ENCODE assay signal across 19 mouse cellular contexts in the genomic region with DNA sequence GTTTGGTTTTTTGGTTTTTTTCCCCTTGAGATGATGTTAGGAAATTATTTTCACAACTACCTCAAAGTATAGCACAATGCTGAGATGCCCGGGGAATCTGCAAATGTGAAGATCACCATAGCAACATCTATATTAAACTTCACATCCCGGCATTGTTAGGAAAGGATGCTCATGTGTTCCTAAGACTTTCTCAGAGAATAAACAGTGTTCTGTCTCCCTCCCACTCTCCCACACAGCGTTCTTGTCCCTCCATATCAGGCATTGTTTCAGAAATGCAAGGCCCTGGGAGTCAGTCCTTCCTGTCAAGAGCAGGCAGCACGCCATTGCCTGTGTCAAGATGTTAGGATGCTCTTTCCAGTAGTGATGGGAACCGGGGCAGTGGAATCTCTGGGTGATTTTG. TPM values are rescaled to one million over a fixed set of nuclear protein-coding genes. Genes with fewer than 3 reads are reported as not detected.
DNase-seq lines count a peak whose midpoint lies in the region; ATAC-seq and TF ChIP-seq lines count a peak whose summit lies in the region.
"Had no signal": no experiment of that assay in that cellular context is flagged by ENCODE, and none has a peak within 500 bp of the region (broad histone marks: within the 10 kb centered on the region; RNA-seq: fewer than 3 reads in every experiment).

No protein-coding gene starts in this region.

- H3K4me2 ChIP-seq in hindbrain, embryonic 16.5 days (ENCODE audit: low read length) = no peak overlapping the region
- H3K4me2 ChIP-seq in hindbrain, embryonic 13.5 days = no peak overlapping the region
- no peak overlapping the region for H3K4me2 ChIP-seq in midbrain, postnatal 0 days (ENCODE audit: low read depth, low read length, poor library complexity, severe bottlenecking)
- H3K4me2 ChIP-seq: embryonic facial prominence, embryonic 13.5 days; heart, embryonic 12.5 days; hindbrain, embryonic 15.5 days had no signal

- no peaks in the 10 kb centered on the region for H3K36me3 ChIP-seq in hindbrain, embryonic 16.5 days (ENCODE audit: control insufficient read depth, insufficient read depth, low read length)
- H3K36me3 ChIP-seq in hindbrain, embryonic 13.5 days = no peaks in the 10 kb centered on the region
- H3K36me3 ChIP-seq in midbrain, postnatal 0 days (ENCODE audit: insufficient read depth, low read length) = no peaks in the 10 kb centered on the region
- H3K36me3 ChIP-seq in midbrain, embryonic 10.5 days = no peaks in the 10 kb centered on the region
- H3K36me3 ChIP-seq: embryonic facial prominence, embryonic 13.5 days; heart, embryonic 12.5 days; hindbrain, embryonic 10.5 days; hindbrain, embryonic 15.5 days had no signal

- DNase-seq in midbrain, postnatal 0 days (ENCODE audit: low spot score) = no peak
- no peak for DNase-seq in midbrain, embryonic 10.5 days (ENCODE audit: low spot score)
- DNase-seq in telencephalon, adult 2 months (ENCODE audit: low read depth, low spot score) = peak; percentile 70
- no peak for DNase-seq in cerebellum, postnatal 36 days
- DNase-seq: adrenal gland, adult 2 months; adrenal gland, postnatal 25 days; cerebellum, adult 2 months; cerebellum, postnatal 14 days; gastrocnemius, adult 2 months; gastrocnemius, postnatal 25 days had no signal

- 0 out of 2 replicates have a peak, but pooled peaks have one; percentile 17 for ATAC-seq in hindbrain, embryonic 16.5 days
- no peak for ATAC-seq in hindbrain, embryonic 13.5 days (ENCODE audit: low FRiP score)
- ATAC-seq in midbrain, postnatal 0 days (ENCODE audit: low FRiP score) = no peak
- ATAC-seq: forebrain, embryonic 14.5 days; inflammation-experienced regulatory T-cells, adult 6 months had no signal

- no peak for TF ChIP-seq POLR2A in cortical plate, adult 2 months (IDR thresholded peaks at IDR 0.05; ENCODE audit: extremely low read depth, insufficient read depth, low read length)

- H3K9ac ChIP-seq in hindbrain, embryonic 16.5 days (ENCODE audit: low read depth, low read length) = no peak overlapping the region
- H3K9ac ChIP-seq in hindbrain, embryonic 13.5 days = no peak overlapping the region
- no peak overlapping the region for H3K9ac ChIP-seq in midbrain, postnatal 0 days (replicated peaks; ENCODE audit: low read length, poor library complexity, severe bottlenecking)
- H3K9ac ChIP-seq: embryonic facial prominence, embryonic 13.5 days; heart, embryonic 12.5 days; hindbrain, embryonic 15.5 days had no signal

- peaks cover 3% of the 10 kb centered on the region for H3K4me1 ChIP-seq in hindbrain, embryonic 16.5 days (ENCODE audit: control insufficient read depth, insufficient read depth, low read depth, low read length)
- H3K4me1 ChIP-seq in hindbrain, embryonic 13.5 days (replicated peaks) = 0 out of 2 replicates have a peak, but pooled peaks cover 4% of the 10 kb centered on the region
- no peaks in the 10 kb centered on the region for H3K4me1 ChIP-seq in midbrain, postnatal 0 days (ENCODE audit: insufficient read depth, low read length)
- H3K4me1 ChIP-seq in midbrain, embryonic 10.5 days = no peaks in the 10 kb centered on the region
- H3K4me1 ChIP-seq in cortical plate, adult 2 months (ENCODE audit: control insufficient read depth, insufficient read depth, low read length) = peaks cover 7% of the 10 kb centered on the region
- H3K4me1 ChIP-seq: embryonic facial prominence, embryonic 13.5 days; heart, embryonic 12.5 days; hindbrain, embryonic 10.5 days had no signal

- no peaks in the 10 kb centered on the region for H3K27me3 ChIP-seq in hindbrain, embryonic 16.5 days (replicated peaks; ENCODE audit: control insufficient read depth, insufficient read depth, low read length)
- no peaks in the 10 kb centered on the region for H3K27me3 ChIP-seq in hindbrain, embryonic 13.5 days
- H3K27me3 ChIP-seq in midbrain, postnatal 0 days (ENCODE audit: insufficient read depth, low read length) = no peaks in the 10 kb centered on the region
- no peaks in the 10 kb centered on the region for H3K27me3 ChIP-seq in midbrain, embryonic 10.5 days (ENCODE audit: low read depth, poor library complexity, severe bottlenecking)
- H3K27me3 ChIP-seq: embryonic facial prominence, embryonic 13.5 days; heart, embryonic 12.5 days; hindbrain, embryonic 15.5 days had no signal

- WGBS in hindbrain, embryonic 16.5 days = 57% methylated on average over 5 of the region's 5 CpGs
- 69% methylated on average over 5 of the region's 5 CpGs for WGBS in hindbrain, embryonic 13.5 days
- 52% methylated on average over 5 of the region's 5 CpGs for whole genome bisulfite sequencing in midbrain, postnatal 0 days
- WGBS in midbrain, embryonic 10.5 days = 77% methylated on average over 5 of the region's 5 CpGs

- no peaks in the 10 kb centered on the region for H3K9me3 ChIP-seq in hindbrain, embryonic 16.5 days (ENCODE audit: control insufficient read depth, low read length)
- H3K9me3 ChIP-seq in hindbrain, embryonic 13.5 days = no peaks in the 10 kb centered on the region
- no peaks in the 10 kb centered on the region for H3K9me3 ChIP-seq in midbrain, postnatal 0 days (ENCODE audit: low read length)
- no peaks in the 10 kb centered on the region for H3K9me3 ChIP-seq in midbrain, embryonic 10.5 days (replicated peaks)
- H3K9me3 ChIP-seq: embryonic facial prominence, embryonic 13.5 days; hindbrain, embryonic 10.5 days; hindbrain, embryonic 15.5 days had no signal

- TF ChIP-seq CTCF in midbrain, postnatal 0 days (IDR thresholded peaks at IDR 0.05) = no peak
- TF ChIP-seq CTCF in cortical plate, adult 2 months (IDR thresholded peaks at IDR 0.05; ENCODE audit: extremely low read depth, insufficient read depth, low read length) = no peak

- no peak overlapping the region; the same call in 1 of the 2 replicates for H3K27ac ChIP-seq in hindbrain, embryonic 16.5 days (ENCODE audit: low read depth, low read length)
- no peak overlapping the region for H3K27ac ChIP-seq in hindbrain, embryonic 13.5 days
- H3K27ac ChIP-seq in midbrain, postnatal 0 days (ENCODE audit: low read depth, low read length) = 0 out of 2 replicates have a peak overlapping the region, but pooled peaks have one; percentile 7
- no peak overlapping the region for H3K27ac ChIP-seq in midbrain, embryonic 10.5 days (replicated peaks)
- H3K27ac ChIP-seq in cortical plate, adult 2 months (ENCODE audit: insufficient read depth, low read length) = peak overlapping the region; percentile 11
- H3K27ac ChIP-seq: embryonic facial prominence, embryonic 13.5 days; gastrocnemius, adult 2 months; hindbrain, embryonic 10.5 days; hindbrain, embryonic 15.5 days had no signal

- no peak overlapping the region for H3K4me3 ChIP-seq in hindbrain, embryonic 16.5 days (ENCODE audit: low read length)
- no peak overlapping the region for H3K4me3 ChIP-seq in hindbrain, embryonic 13.5 days
- no peak overlapping the region for H3K4me3 ChIP-seq in midbrain, postnatal 0 days (ENCODE audit: low read depth, low read length)
- H3K4me3 ChIP-seq in midbrain, embryonic 10.5 days = no peak overlapping the region
- H3K4me3 ChIP-seq in cortical plate, adult 2 months (ENCODE audit: insufficient read depth, low read length) = no peak overlapping the region
- H3K4me3 ChIP-seq: embryonic facial prominence, embryonic 13.5 days; gastrocnemius, adult 2 months; heart, embryonic 12.5 days; hindbrain, embryonic 10.5 days; hindbrain, embryonic 15.5 days had no signal

RNA-seq across cellular contexts. Expression of gene Zdhhc14, which starts 51.7 kb away (rescaled TPM):
- polyA plus RNA-seq in hindbrain, embryonic 16.5 days (2015; fragmentation: Nextera tagmentation; extraction: Ambion mirVana) = 5.0 and 9.0 TPM in 2 replicates
- polyA plus RNA-seq in hindbrain, embryonic 13.5 days (2015; fragmentation: Nextera tagmentation; extraction: Ambion mirVana) = 6.5 and 6.8 TPM in 2 replicates
- 18.3 and 19.5 TPM in 2 replicates for total RNA-seq in midbrain, postnatal 0 days (2014; rRNA removed)
- polyA plus RNA-seq in midbrain, postnatal 0 days (2015; fragmentation: Nextera tagmentation; extraction: Ambion mirVana) = 8.5 and 9.6 TPM in 2 replicates
- 0.99 and 1.5 TPM in 2 replicates for polyA plus RNA-seq in midbrain, embryonic 10.5 days (2016; fragmentation: Nextera tagmentation; extraction: Ambion mirVana)
- 13.0 and 15.1 TPM in 2 replicates for polyA plus RNA-seq in cortical plate, adult 2 months (2012; rRNA removed)

Comparison
In these comparisons a context has a peak if more than half of its experiments do, and no peak if none do; other contexts are left out.
1. H3K27ac ChIP-seq: peak in midbrain, postnatal 0 days (single experiment) and cortical plate, adult 2 months (single experiment); none in hindbrain, embryonic 16.5 days (single experiment), hindbrain, embryonic 13.5 days (single experiment) and midbrain, embryonic 10.5 days (single experiment).